Mouse (Mus musculus) spleen, adult 2 months (tissue): ENCODE measurements around the gene Rplp1. TPM values are rescaled to one million over a fixed set of nuclear protein-coding genes. Genes with fewer than 3 reads are reported as not detected.
A peak's percentile ranks its signal among the peaks of the same experiment; 100 is the strongest.

Experiments
- DNase-seq, 2 experiments: peaks; one replicate each; pipeline versions ENCODE4 v3.0.0 to v3.0.0-alpha.2; 2012 to 2021; ENCODE audit warnings: low spot score in 2 of 2, low read depth in 1 of 2
- H3K27ac ChIP-seq: fragments of 200-500 bp; 2 replicates; pipeline ENCODE4 v1.5.1; 2012; ENCODE audit warnings: low read length, inconsistent platforms; ENCODE audit not compliant: insufficient read depth
- H3K27me3 ChIP-seq: fragments of 200-500 bp; 2 replicates; pipeline ENCODE4 v1.6.1; 2012; ENCODE audit warnings: mild to moderate bottlenecking, moderate library complexity, low read length, inconsistent platforms; ENCODE audit not compliant: control insufficient read depth, insufficient read depth
- H3K36me3 ChIP-seq: fragments of 200-500 bp; 2 replicates; pipeline ENCODE4 v1.6.1; 2012; ENCODE audit warnings: mild to moderate bottlenecking, low read length, inconsistent platforms; ENCODE audit not compliant: control insufficient read depth, insufficient read depth
- H3K4me1 ChIP-seq: fragments of 200-500 bp; 2 replicates; pipeline ENCODE4 v1.6.1; 2011; ENCODE audit warnings: inconsistent platforms; ENCODE audit not compliant: control insufficient read depth, insufficient read depth, insufficient read length
- H3K4me3 ChIP-seq: fragments of 200-500 bp; 2 replicates; pipeline ENCODE4 v1.5.1; 2011; ENCODE audit warnings: mild to moderate bottlenecking, inconsistent platforms; ENCODE audit not compliant: insufficient read depth, insufficient read length; ENCODE audit errors: extremely low read depth
- CTCF ChIP-seq: fragments of 200-500 bp; IDR thresholded peaks from 2 replicates; pipeline ENCODE4 v1.5.1; 2011; ENCODE audit warnings: mild to moderate bottlenecking, inconsistent platforms; ENCODE audit not compliant: insufficient read depth, insufficient read length, insufficient replicate concordance; ENCODE audit errors: extremely low read depth
- POLR2A ChIP-seq: fragments of 200-500 bp; IDR thresholded peaks from 2 replicates; pipeline ENCODE4 v1.6.1; 2011; ENCODE audit warnings: low read depth, low read length, inconsistent platforms
- WGBS: fragments of 180-500 bp; shearing (Covaris S2); methylation state at CpG from one replicate; pipeline ENCODE4 v1.1.7; 2018; 5-methylcytosine and 5-hydroxymethylcytosine counted together
- polyA plus RNA-seq: library from polyadenylated mRNA; depleted of rRNA; stranded (reverse); fragments of >200 nt; gene quantifications from 2 replicates; pipeline ENCODE4 v1.2.3, GENCODE M21; 2012; rRNA removed

Rplp1 gene
- 10,671 and 13,207 TPM in 2 replicates for polyA plus RNA-seq

DNA sequence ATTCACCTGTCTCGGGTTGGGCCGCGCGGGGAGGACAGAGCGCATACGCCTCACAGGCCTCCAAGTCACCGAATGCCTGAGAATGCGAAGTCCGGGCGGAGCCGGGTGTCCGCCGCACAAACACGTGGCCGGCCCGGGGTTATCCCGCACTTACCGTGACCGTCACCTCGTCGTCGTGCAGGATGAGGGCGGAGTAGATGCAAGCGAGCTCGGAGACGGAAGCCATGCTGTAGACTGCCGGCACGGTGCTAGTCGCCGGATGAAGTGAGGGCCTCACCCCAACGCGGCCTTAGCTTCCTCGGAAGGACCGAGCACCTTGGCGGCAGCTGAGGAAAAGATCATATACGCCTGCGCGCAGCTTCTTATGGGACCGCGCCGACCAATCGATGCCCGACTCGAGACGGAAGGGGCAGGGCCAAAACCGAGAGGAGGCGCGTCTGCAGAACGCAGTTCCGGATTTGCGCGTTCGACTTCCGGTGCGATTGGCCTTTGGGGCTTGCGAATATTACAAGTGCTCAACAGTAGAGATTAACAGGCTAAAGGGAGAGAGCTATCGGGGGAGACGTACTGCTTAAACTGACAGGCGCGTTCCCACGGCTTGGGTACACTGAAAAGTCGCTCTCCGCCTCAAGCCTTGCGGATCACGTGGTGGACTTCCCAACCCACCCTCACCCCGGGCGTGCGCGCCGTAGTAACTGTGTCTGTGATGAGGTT, at the start of gene Rplp1:
Gene Rplp1 (minus strand): TSS at position 340 of the 714 bp plus-strand sequence.
- peak within 1 kb of the TSS; percentile 85 for H3K4me3 ChIP-seq
- peaks cover 14% of the 10 kb centered on the region for H3K36me3 ChIP-seq

DNA sequence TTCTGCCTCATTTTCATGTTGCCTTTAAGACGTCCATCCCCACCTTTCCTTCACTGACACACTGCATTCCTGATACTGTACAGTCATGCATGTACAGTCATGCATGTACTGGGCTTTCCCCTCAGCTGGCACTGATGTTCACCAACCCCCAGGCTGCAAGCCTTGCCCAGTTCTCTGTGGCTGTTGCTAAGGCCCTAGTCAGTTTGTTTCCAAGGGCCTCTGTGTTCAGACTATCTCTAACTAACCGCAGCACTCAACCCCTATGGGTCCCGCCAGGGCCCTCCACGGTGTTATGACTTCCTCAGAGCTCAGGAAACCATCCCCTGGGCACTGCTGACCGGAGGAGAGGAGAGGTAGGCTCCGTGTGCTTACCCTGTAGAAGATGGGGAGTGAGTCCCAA, 49.0 kb upstream of the Rplp1 start:
- no peak for DNase-seq
- 25% methylated on average over 6 of the region's 6 CpGs for WGBS
- Histone ChIP-seq H3K27me3 (no peaks in the 10 kb centered on the region), H3K4me3 (no peak overlapping the region), H3K36me3 (no peaks in the 10 kb centered on the region), H3K4me1 (peaks cover 23% of the 10 kb centered on the region; the same call in 1 of the 2 replicates), H3K27ac (no peak overlapping the region)
- no peak for TF ChIP-seq CTCF
- no peak for TF ChIP-seq POLR2A

More for the DNA sequence above, at the start of gene Rplp1:
- Histone ChIP-seq H3K4me1 (0 out of 2 replicates have a peak, but pooled peaks cover 5% of the 10 kb centered on the region), H3K27ac (peak within 1 kb of the TSS; percentile 97), H3K27me3 (no peaks in the 10 kb centered on the region)
- TF ChIP-seq CTCF: no peak
- TF ChIP-seq POLR2A: peak; percentile 56; the same call in 1 of the 2 replicates
- under 1% methylated on average over 68 of the region's 70 CpGs for WGBS
- peak; percentile 94 to 95 for DNase-seq

DNA sequence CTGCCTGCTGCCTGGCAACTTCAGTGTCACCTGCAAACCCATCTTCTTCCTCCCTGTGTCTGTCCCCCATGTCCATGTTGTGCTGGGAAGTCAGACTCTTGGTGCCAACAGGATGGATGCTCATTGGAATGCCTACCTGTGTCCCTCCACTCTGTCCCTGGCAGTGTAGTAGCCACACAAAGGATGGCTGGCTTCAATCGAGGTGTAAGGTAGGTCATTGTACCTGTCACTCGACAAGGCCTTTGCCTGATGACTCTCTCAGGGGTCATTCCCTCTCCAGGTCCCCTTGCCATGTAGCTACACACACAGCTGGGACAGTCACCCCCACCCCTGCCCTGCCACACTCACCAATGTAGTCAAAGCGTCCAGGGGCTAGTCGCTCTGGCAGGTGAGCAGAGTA, 46.8 kb upstream of the Rplp1 start:
- no peak for TF ChIP-seq POLR2A
- TF ChIP-seq CTCF: no peak
- Histone ChIP-seq H3K27ac (0 out of 2 replicates have a peak overlapping the region, but pooled peaks have one; percentile 20), H3K36me3 (no peaks in the 10 kb centered on the region), H3K27me3 (no peaks in the 10 kb centered on the region), H3K4me3 (no peak overlapping the region), H3K4me1 (peaks cover 23% of the 10 kb centered on the region; the same call in 1 of the 2 replicates)
- no peak for DNase-seq
- WGBS: 83% methylated on average over 4 of the region's 4 CpGs

DNA sequence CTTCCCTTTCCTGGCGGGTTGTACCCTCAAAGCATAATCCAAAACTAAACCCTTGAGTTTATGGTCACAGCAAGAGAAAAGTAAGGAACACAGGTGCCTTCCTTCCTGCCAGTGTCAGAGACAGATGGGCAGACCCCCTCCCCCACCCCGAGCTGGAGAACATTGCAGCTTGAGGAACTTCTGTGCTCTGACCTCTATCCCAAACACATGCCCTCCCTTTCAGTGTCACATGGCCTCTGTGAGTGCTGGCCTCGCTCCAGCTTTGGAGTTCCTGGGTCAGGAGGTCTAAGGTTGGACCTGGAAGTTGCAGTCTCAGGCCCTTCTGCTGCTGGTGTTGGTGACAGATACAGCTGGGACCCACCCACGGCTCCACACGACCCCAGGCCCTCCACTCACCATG, 46.4 kb upstream of the Rplp1 start:
- 0 out of 2 replicates have a peak overlapping the region, but pooled peaks have one; percentile 20 for H3K27ac ChIP-seq
- H3K4me3 ChIP-seq: no peak overlapping the region
- WGBS: 18% methylated on average over 5 of the region's 5 CpGs
- H3K27me3 ChIP-seq: no peaks in the 10 kb centered on the region
- DNase-seq: no peak
- peaks cover 23% of the 10 kb centered on the region; the same call in 1 of the 2 replicates for H3K4me1 ChIP-seq
- TF ChIP-seq POLR2A: no peak
- no peak for TF ChIP-seq CTCF
- no peaks in the 10 kb centered on the region for H3K36me3 ChIP-seq

DNA sequence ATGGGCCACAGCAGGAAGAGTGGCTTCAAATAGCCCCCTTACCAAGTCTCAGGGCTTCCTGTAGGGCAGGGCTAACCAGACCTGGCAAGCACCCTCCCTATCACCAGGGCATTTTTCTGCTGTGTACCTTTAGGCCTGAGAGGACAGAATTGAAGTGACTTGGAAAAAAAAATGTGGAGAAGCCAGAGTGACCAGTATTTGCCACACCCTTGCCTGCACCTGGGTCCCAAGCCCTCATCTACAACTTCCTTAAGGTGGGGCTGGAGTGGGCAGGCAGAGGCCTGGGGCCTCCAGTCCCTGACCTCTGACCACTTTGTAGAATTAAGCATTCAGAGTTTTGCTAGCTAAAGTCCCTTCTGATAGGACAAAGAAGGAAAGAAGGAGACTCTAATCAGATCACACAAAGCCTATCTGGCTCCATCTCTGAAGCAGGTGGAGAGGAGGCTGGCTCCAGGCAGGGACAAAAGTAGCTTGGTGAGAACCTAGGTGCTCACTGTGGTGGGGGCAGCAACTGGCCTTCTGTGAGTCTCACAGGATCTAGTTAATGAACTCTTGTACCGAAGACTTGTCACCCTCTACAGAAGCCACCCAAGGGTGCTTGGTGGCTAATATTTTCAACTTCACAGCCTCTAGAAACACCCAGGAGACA, 45.7 kb upstream of the Rplp1 start:
- TF ChIP-seq CTCF (no peak), POLR2A (no peak)
- H3K27me3 ChIP-seq: no peaks in the 10 kb centered on the region

DNA sequence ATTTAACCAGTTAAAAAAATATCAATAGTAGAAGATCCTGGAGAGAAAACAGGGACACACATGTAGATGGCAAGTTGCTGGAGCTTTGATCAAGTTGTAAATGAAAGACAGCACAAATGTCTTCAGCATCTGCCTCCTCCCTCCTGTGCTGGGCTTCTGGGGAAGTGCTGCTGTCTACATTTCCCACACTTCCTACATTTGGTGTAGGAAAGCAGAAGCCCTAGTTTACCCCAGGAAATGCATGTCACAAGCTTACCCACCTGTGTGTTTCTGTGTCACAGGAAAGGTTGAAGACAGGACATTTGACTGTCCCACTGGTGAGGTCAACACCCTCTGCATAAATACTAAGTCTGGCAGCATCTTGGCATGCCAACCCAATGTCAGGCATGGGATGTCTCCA, 40.4 kb upstream of the Rplp1 start:
- no peak for TF ChIP-seq CTCF
- TF ChIP-seq POLR2A: no peak
- Histone ChIP-seq H3K27me3 (no peaks in the 10 kb centered on the region), H3K4me3 (no peak overlapping the region), H3K27ac (peak overlapping the region; percentile 15; the same call in 1 of the 2 replicates), H3K36me3 (no peaks in the 10 kb centered on the region), H3K4me1 (no peaks in the 10 kb centered on the region; the same call in 1 of the 2 replicates)
- no peak for DNase-seq

More for the DNA sequence above, 45.7 kb upstream of the Rplp1 start:
- Histone ChIP-seq H3K4me3 (no peak overlapping the region), H3K27ac (no peak overlapping the region), H3K4me1 (peaks cover 18% of the 10 kb centered on the region; the same call in 1 of the 2 replicates), H3K36me3 (no peaks in the 10 kb centered on the region)
- 19% methylated on average over 1 of the region's 1 CpGs for WGBS
- no peak for DNase-seq
